Mouse (Mus musculus) midbrain, embryonic 14.5 days (tissue): Measurements from ENCODE around the gene Gli2. TPM values are rescaled to one million over a fixed set of nuclear protein-coding genes. Genes with fewer than 3 reads are reported as not detected.

Experiments
- microRNA-seq: library from miRNA; unstranded; fragments of <30 nt; microRNA quantifications from one replicate; pipeline ENCODE4, GENCODE M21; 2016
- polyA plus RNA-seq: library from polyadenylated mRNA; unstranded; fragments of >200 nt; fragmentation: Nextera tagmentation; extraction: Ambion mirVana; gene quantifications from 2 replicates; pipeline ENCODE4 v1.2.1, GENCODE M21; 2014

The Gli2 gene
- polyA plus RNA-seq, 1 experiment from 2014 or later: 2.8 TPM

Small RNA genes lying within 50 kb of the gene (microRNA-seq; reads per million reads assigned to microRNA genes)
- not detected for gene Mir6346
